Mouse (Mus musculus) activated CD4-positive, CD25-positive, alpha-beta regulatory T cell, adult 9 weeks (primary cell): ENCODE measurements around the gene Ranbp3l. TPM values are rescaled to one million over a fixed set of nuclear protein-coding genes. Genes with fewer than 3 reads are reported as not detected.

ENCODE experiments used
- polyA plus RNA-seq: library from polyadenylated mRNA; unstranded; fragments of 100-300 nt; shearing (Covaris generic); gene quantifications from one replicate; pipeline ENCODE4 v1.2.1, GENCODE M21; 2017

Gene Ranbp3l
- 0.16 TPM for polyA plus RNA-seq

GRCm38 (mm10) chr15:8967573-8968228 is at the start of gene Ranbp3l:
Gene Ranbp3l (plus strand): TSS chr15:8967949.

GRCm38 (mm10) chr15:9070912-9071555 is 103.3 kb downstream of the Ranbp3l start, which contains the start of gene Nadk2:
Gene Nadk2 (plus strand): TSS chr15:9071260.

Other genes starting within 250 kb of the Ranbp3l start
- gene Nadk2, start 103.3 kb downstream of the Ranbp3l start, polyA plus RNA-seq: 2.1 TPM
- gene Lmbrd2, start 172.6 kb downstream of the Ranbp3l start, polyA plus RNA-seq: 3.1 TPM
- gene Skp2, start 187.5 kb downstream of the Ranbp3l start, polyA plus RNA-seq: 6.5 TPM